Mouse (Mus musculus) stomach, postnatal 0 days (tissue): ENCODE results near the gene Coro1b.

Source experiments
- CTCF ChIP-seq: IDR thresholded peaks from 2 replicates; pipeline ENCODE4 v1.5.1; 2016; ENCODE audit warnings: antibody characterized with exemption, low read depth, mild to moderate bottlenecking, moderate library complexity
- EP300 ChIP-seq: optimal IDR thresholded peaks from 2 replicates; pipeline ENCODE3; 2016; ENCODE audit warnings: antibody characterized with exemption

DNA sequence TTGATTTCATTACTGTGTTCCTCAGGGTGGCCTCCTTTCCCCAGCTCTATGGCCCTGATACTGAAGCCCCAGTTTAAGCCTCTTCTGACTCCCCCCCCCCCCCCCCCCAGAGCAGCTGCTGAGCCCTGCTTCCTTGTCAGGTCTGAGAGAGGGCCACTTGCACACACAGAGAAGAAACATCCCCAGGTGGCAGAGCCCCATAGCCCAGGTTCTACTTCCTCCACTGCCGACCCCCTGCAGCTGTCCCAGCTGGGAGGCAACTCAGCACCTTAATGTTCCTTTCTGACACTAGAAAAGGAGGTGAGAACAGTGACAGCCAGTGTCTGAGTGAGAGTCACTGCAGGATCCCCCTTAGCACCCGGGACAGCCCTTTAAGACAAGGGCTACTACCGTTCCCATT lies 44.6 kb upstream of the Coro1b start:
- TF ChIP-seq CTCF (no peak), EP300 (no peak)
